Mouse (Mus musculus): ENCODE measurements around the gene Serinc3. TPM values are rescaled to one million over a fixed set of nuclear protein-coding genes. Genes with fewer than 3 reads are reported as not detected.

The Serinc3 gene
- total and polyA plus RNA-seq, 2 experiments from 2014 or later, result 31.7 to 98.2 TPM

- ATAC-seq (peak; percentile 98), DNase-seq (peak; percentile 94)
- Histone ChIP-seq H3K4me3 (ENCODE audit: low read depth, low read length) (peak within 1 kb of the TSS; percentile 94), H3K27ac (ENCODE audit: low read depth, low read length) (peak within 1 kb of the TSS; percentile 91), H3K36me3 (ENCODE audit: insufficient read depth) (0 out of 2 replicates have a peak, but pooled peaks cover under 1% of the 10 kb centered on the region), H3K4me2 (ENCODE audit: low read depth) (peak within 1 kb of the TSS; percentile 92), H3K9me3 (ENCODE audit: low read length) (no peaks in the 10 kb centered on the region), H3K4me1 (ENCODE audit: insufficient read depth) (peaks cover 12% of the 10 kb centered on the region; the same call in 1 of the 2 replicates), H3K27me3 (ENCODE audit: insufficient read depth, low read length) (no peaks in the 10 kb centered on the region), H3K9ac (peak within 1 kb of the TSS; percentile 96)
- TF ChIP-seq CTCF (IDR thresholded peaks at IDR 0.05; ENCODE audit: low read depth), result peak; percentile 73
- 2% methylated on average over 57 of the region's 57 CpGs for WGBS
Measured at GRCm38 (mm10) chr2:163602101-163602971, 42.6 kb downstream of the Serinc3 start, which contains the start of gene Ttpal. TSS of gene Ttpal (plus strand) at chr2:163602314.

- H3K4me3 ChIP-seq (ENCODE audit: low read depth, low read length), result peak overlapping the region; percentile 94
- no peaks in the 10 kb centered on the region for H3K27me3 ChIP-seq (ENCODE audit: insufficient read depth, low read length)
- no peak overlapping the region for H3K27ac ChIP-seq (ENCODE audit: low read depth, low read length)
- H3K4me1 ChIP-seq (ENCODE audit: insufficient read depth), result peaks cover 12% of the 10 kb centered on the region; the same call in 1 of the 2 replicates
- no peaks in the 10 kb centered on the region for H3K36me3 ChIP-seq (ENCODE audit: insufficient read depth)
- 71% methylated on average over 7 of the region's 7 CpGs for WGBS
- ATAC-seq (peak; percentile 10; the same call in 1 of the 2 replicates), DNase-seq (no peak)
- TF ChIP-seq CTCF (IDR thresholded peaks at IDR 0.05; ENCODE audit: low read depth), result no peak
- H3K9ac ChIP-seq, result peak overlapping the region; percentile 96; the same call in 1 of the 2 replicates
- no peaks in the 10 kb centered on the region for H3K9me3 ChIP-seq (ENCODE audit: low read length)
- peak overlapping the region; percentile 92 for H3K4me2 ChIP-seq (ENCODE audit: low read depth)
Measured at GRCm38 (mm10) chr2:163601712-163602100, 43.2 kb downstream of the Serinc3 start.

- 86% methylated on average over 7 of the region's 7 CpGs for WGBS
- Histone ChIP-seq H3K9me3 (ENCODE audit: low read length) (no peaks in the 10 kb centered on the region), H3K27ac (ENCODE audit: low read depth, low read length) (no peak overlapping the region), H3K4me1 (ENCODE audit: insufficient read depth) (peaks cover 12% of the 10 kb centered on the region; the same call in 1 of the 2 replicates), H3K36me3 (ENCODE audit: insufficient read depth) (no peaks in the 10 kb centered on the region), H3K4me2 (ENCODE audit: low read depth) (no peak overlapping the region), H3K4me3 (ENCODE audit: low read depth, low read length) (no peak overlapping the region), H3K27me3 (ENCODE audit: insufficient read depth, low read length) (no peaks in the 10 kb centered on the region), H3K9ac (no peak overlapping the region)
- TF ChIP-seq CTCF (IDR thresholded peaks at IDR 0.05; ENCODE audit: low read depth), result no peak
- DNase-seq, result no peak
- no peak for ATAC-seq
Measured at GRCm38 (mm10) chr2:163601066-163601465, 43.9 kb downstream of the Serinc3 start.

GRCm38 (mm10) chr2:163599226-163599625, 45.7 kb downstream of the Serinc3 start:
- DNase-seq, result peak; percentile 46
- WGBS, result 0% methylated on average over 1 of the region's 1 CpGs
- peak; percentile 77 for TF ChIP-seq CTCF (IDR thresholded peaks at IDR 0.05; ENCODE audit: low read depth)

GRCm38 (mm10) chr2:163597661-163598060, 47.3 kb downstream of the Serinc3 start:
- no peaks in the 10 kb centered on the region for H3K27me3 ChIP-seq (ENCODE audit: insufficient read depth, low read length)
- H3K9me3 ChIP-seq (ENCODE audit: low read length), result no peaks in the 10 kb centered on the region
- peak; percentile 62 for TF ChIP-seq CTCF (IDR thresholded peaks at IDR 0.05; ENCODE audit: low read depth)
- H3K4me2 ChIP-seq (ENCODE audit: low read depth), result no peak overlapping the region
- 59% methylated on average over 4 of the region's 4 CpGs for WGBS
- 0 out of 2 replicates have a peak, but pooled peaks cover 2% of the 10 kb centered on the region for H3K4me1 ChIP-seq (ENCODE audit: insufficient read depth)
- H3K27ac ChIP-seq (ENCODE audit: low read depth, low read length), result no peak overlapping the region
- DNase-seq, result peak; percentile 51
- ATAC-seq, result no peak
- no peak overlapping the region for H3K9ac ChIP-seq
- no peak overlapping the region for H3K4me3 ChIP-seq (ENCODE audit: low read depth, low read length)
- no peaks in the 10 kb centered on the region for H3K36me3 ChIP-seq (ENCODE audit: insufficient read depth)

More at GRCm38 (mm10) chr2:163599226-163599625, 45.7 kb downstream of the Serinc3 start:
- no peaks in the 10 kb centered on the region for H3K27me3 ChIP-seq (ENCODE audit: insufficient read depth, low read length)
- no peak for ATAC-seq
- H3K36me3 ChIP-seq (ENCODE audit: insufficient read depth), result no peaks in the 10 kb centered on the region
- no peak overlapping the region for H3K4me2 ChIP-seq (ENCODE audit: low read depth)
- H3K27ac ChIP-seq (ENCODE audit: low read depth, low read length), result no peak overlapping the region
- no peak overlapping the region for H3K4me3 ChIP-seq (ENCODE audit: low read depth, low read length)
- H3K9me3 ChIP-seq (ENCODE audit: low read length), result no peaks in the 10 kb centered on the region
- H3K4me1 ChIP-seq (ENCODE audit: insufficient read depth), result peaks cover 12% of the 10 kb centered on the region; the same call in 1 of the 2 replicates
- no peak overlapping the region for H3K9ac ChIP-seq

- no peak for DNase-seq
- no peak overlapping the region for H3K9ac ChIP-seq
- no peak overlapping the region for H3K27ac ChIP-seq (ENCODE audit: low read depth, low read length)
- no peak for TF ChIP-seq CTCF (IDR thresholded peaks at IDR 0.05; ENCODE audit: low read depth)
- H3K4me2 ChIP-seq (ENCODE audit: low read depth), result no peak overlapping the region
- H3K9me3 ChIP-seq (ENCODE audit: low read length), result no peaks in the 10 kb centered on the region
- H3K27me3 ChIP-seq (ENCODE audit: insufficient read depth, low read length), result no peaks in the 10 kb centered on the region
- WGBS, result 66% methylated on average over 3 of the region's 3 CpGs
- no peaks in the 10 kb centered on the region for H3K36me3 ChIP-seq (ENCODE audit: insufficient read depth)
- 0 out of 2 replicates have a peak, but pooled peaks cover 2% of the 10 kb centered on the region for H3K4me1 ChIP-seq (ENCODE audit: insufficient read depth)
- ATAC-seq, result no peak
- no peak overlapping the region for H3K4me3 ChIP-seq (ENCODE audit: low read depth, low read length)
Measured at GRCm38 (mm10) chr2:163596873-163597155, 48.1 kb downstream of the Serinc3 start.

Data from forebrain, postnatal 0 days (tissue).